Mouse (Mus musculus) stomach, embryonic 14.5 days (tissue): Measurements from ENCODE around the gene Nop53. TPM values are rescaled to one million over a fixed set of nuclear protein-coding genes. Genes with fewer than 3 reads are reported as not detected.

Source experiments
- ATAC-seq: fragments of 200-750 bp; cut with Nextera tagmentation; 2 replicates; pipeline ENCODE4 v1.8.0; 2017; ENCODE audit warnings: low read depth, moderate TSS enrichment; ENCODE audit not compliant: insufficient number of reproducible peaks, insufficient read depth, low FRiP score
- H3K27ac ChIP-seq: fragments of 300-500 bp; sonication (generic); 2 replicates; pipeline ENCODE4 v1.5.1; 2014; ENCODE audit warnings: mild to moderate bottlenecking, low read length, moderate library complexity, mixed read lengths
- H3K27me3 ChIP-seq: fragments of 300-500 bp; sonication (generic); 2 replicates; pipeline ENCODE4 v1.6.1; 2014; ENCODE audit warnings: low read length, control low read depth, mixed read lengths; ENCODE audit not compliant: control insufficient read depth, insufficient read depth
- H3K36me3 ChIP-seq: fragments of 300-500 bp; sonication (generic); 2 replicates; pipeline ENCODE4 v1.6.1; 2014; ENCODE audit warnings: mild to moderate bottlenecking, control low read depth, low read length, moderate library complexity, mixed read lengths; ENCODE audit not compliant: control insufficient read depth, insufficient read depth
- H3K4me1 ChIP-seq: fragments of 300-500 bp; sonication (generic); 2 replicates; pipeline ENCODE4 v1.6.1; 2014; ENCODE audit warnings: low read length, control low read depth, mixed read lengths; ENCODE audit not compliant: control insufficient read depth, insufficient read depth
- H3K4me2 ChIP-seq: fragments of 300-500 bp; sonication (generic); replicated peaks from 2 replicates; pipeline ENCODE4 v1.6.1; 2014; ENCODE audit warnings: low read depth, low read length, control low read depth
- H3K4me3 ChIP-seq: fragments of 300-500 bp; sonication (generic); 2 replicates; pipeline ENCODE4 v1.5.1; 2014; ENCODE audit warnings: low read depth, low read length, control low read depth
- H3K9ac ChIP-seq: fragments of 300-500 bp; sonication (generic); replicated peaks from 2 replicates; pipeline ENCODE4 v1.6.1; 2014; ENCODE audit warnings: low read depth, mild to moderate bottlenecking, control low read depth, low read length, moderate library complexity, mixed read lengths
- H3K9me3 ChIP-seq: fragments of 300-500 bp; sonication (generic); 2 replicates; pipeline ENCODE4 v1.6.1; 2016; ENCODE audit warnings: low read depth, low read length, control low read depth; ENCODE audit not compliant: control insufficient read depth
- WGBS: fragments of 180-500 bp; shearing (Covaris S2); extraction: QIAGEN DNeasy Blood & Tissue Kit; methylation state at CpG from one replicate; pipeline ENCODE4 v1.1.7; 2014; 5-methylcytosine and 5-hydroxymethylcytosine counted together
- polyA plus RNA-seq: library from polyadenylated mRNA; unstranded; fragments of >200 nt; fragmentation: Nextera tagmentation; extraction: Ambion mirVana; gene quantifications from 2 replicates; pipeline ENCODE4 v1.2.1, GENCODE M21; 2014

Nop53 gene
- polyA plus RNA-seq, 1 experiment from 2014 or later: 187 TPM

DNA sequence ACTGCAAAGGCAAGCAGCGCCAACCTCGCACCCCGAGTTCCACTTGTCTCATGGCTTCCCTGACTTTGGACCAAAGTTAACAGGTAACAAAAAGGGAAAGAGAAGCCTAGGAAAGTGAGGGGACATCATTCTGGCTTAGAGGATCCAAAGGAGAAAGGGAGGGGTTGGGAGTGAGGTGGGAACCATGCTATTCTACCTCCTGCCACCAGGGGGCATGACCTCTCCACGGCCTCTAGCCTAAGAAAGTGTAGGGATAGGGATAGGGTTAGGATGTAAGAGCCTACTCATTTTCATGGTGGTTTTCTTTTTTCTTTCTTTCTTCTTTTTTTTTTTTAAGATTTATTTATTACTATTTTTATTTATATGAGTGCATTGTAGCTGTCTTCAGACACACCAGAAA lies 30.0 kb upstream of the Nop53 start:
- Histone ChIP-seq H3K4me2 (no peak overlapping the region), H3K36me3 (peaks cover 42% of the 10 kb centered on the region), H3K9ac (no peak overlapping the region), H3K4me1 (no peaks in the 10 kb centered on the region), H3K27me3 (no peaks in the 10 kb centered on the region), H3K9me3 (no peaks in the 10 kb centered on the region), H3K27ac (no peak overlapping the region), H3K4me3 (no peak overlapping the region)
- no peak for ATAC-seq
- WGBS: 81% methylated on average over 4 of the region's 4 CpGs

DNA sequence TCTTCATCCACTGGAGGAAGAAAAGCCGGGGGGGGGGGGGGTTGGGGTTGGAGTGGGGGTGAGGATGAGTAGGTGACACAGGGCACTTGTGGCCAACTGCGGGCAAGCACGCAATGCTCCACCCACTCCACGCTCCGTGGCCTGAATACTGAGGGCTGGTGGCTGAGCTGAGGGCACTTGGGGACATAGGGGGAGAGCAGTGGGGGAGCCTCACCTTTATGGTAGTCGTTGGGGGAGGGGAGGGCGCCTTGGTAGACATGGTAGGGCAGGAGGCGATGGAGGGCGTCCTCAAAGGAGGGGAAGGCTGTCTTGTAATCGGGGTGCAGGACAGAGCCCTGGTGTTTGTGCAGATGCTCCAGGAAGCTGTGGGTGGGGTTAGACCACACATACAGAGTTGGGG lies 29.6 kb upstream of the Nop53 start:
- Histone ChIP-seq H3K9me3 (no peaks in the 10 kb centered on the region), H3K9ac (no peak overlapping the region), H3K36me3 (peaks cover 42% of the 10 kb centered on the region), H3K27me3 (no peaks in the 10 kb centered on the region), H3K4me1 (no peaks in the 10 kb centered on the region), H3K4me2 (no peak overlapping the region), H3K27ac (no peak overlapping the region), H3K4me3 (no peak overlapping the region)
- ATAC-seq: no peak
- 91% methylated on average over 10 of the region's 10 CpGs for WGBS

DNA sequence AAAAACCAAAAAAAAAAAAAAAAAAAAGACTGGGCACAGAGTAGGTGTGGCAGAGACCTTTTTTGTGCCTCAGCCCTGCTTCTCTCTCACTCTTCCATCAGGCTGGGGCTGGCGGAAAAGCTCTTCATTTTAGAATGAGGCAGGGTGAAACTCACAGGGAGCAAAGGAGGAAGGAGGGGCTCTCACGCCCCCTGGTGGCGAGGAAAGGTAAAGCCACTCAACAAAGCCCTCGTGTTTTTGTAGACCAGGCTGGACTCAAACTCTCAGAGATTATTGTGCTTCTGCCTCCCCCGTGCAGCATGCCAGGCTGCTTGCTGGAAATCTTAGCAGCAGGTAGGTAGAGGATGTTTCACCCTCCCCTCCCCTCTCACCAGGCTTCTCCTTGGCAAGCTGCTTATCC lies 28.8 kb upstream of the Nop53 start:
- Histone ChIP-seq H3K36me3 (peaks cover 47% of the 10 kb centered on the region), H3K4me1 (no peaks in the 10 kb centered on the region), H3K27me3 (no peaks in the 10 kb centered on the region), H3K9ac (no peak overlapping the region), H3K27ac (no peak overlapping the region), H3K4me2 (no peak overlapping the region), H3K4me3 (no peak overlapping the region), H3K9me3 (no peaks in the 10 kb centered on the region)
- 62% methylated on average over 5 of the region's 5 CpGs for WGBS
- no peak for ATAC-seq

DNA sequence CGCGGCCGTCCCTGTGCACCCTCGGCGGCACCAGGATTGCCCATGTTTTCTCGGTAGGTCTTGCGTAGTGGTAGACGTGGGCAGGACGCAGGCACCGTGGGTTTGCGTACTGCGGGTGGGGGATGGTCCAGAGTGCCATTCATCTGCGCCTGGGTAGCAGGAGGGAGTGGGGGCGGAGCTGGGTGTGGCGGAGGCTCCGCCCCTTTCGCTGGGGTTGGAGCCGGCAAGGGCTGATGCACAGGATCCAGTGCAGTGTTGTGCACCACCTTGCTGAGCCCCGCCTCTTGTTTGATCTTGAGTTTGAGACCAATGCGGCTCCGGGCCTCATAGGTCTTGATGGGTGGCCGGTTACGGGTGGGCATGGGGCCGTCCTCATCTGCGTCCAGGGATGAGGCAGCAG lies 26.4 kb upstream of the Nop53 start:
- no peak overlapping the region for H3K4me3 ChIP-seq
- no peak overlapping the region for H3K9ac ChIP-seq
- H3K27ac ChIP-seq: no peak overlapping the region
- no peak overlapping the region for H3K4me2 ChIP-seq
- WGBS: 74% methylated on average over 25 of the region's 25 CpGs
- no peaks in the 10 kb centered on the region for H3K9me3 ChIP-seq
- H3K4me1 ChIP-seq: no peaks in the 10 kb centered on the region
- no peaks in the 10 kb centered on the region for H3K27me3 ChIP-seq
- 0 out of 2 replicates have a peak, but pooled peaks have one; percentile 16 for ATAC-seq
- H3K36me3 ChIP-seq: peaks cover 36% of the 10 kb centered on the region

DNA sequence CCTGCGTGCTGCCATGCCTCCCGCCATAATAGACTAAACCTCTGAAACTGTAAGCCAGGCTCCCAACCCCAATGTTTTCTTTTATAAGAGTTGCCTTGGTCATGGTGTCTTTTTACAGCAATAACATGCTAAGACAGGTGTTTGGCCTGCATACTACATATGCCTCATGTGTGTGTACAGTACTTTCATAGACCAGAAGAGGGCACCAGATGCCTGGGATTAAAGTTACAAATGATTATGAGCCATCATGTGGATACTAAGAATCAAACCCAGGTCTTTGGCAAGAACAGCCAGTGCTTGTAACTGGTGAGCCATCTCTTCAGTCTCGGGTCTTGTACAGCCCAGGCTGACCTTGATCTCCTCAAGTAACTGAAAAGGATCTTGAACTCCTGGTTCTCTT lies 23.8 kb upstream of the Nop53 start:
- Histone ChIP-seq H3K27me3 (no peaks in the 10 kb centered on the region), H3K27ac (no peak overlapping the region), H3K9me3 (no peaks in the 10 kb centered on the region), H3K4me1 (no peaks in the 10 kb centered on the region; the same call in 1 of the 2 replicates), H3K4me2 (no peak overlapping the region), H3K4me3 (no peak overlapping the region), H3K9ac (no peak overlapping the region), H3K36me3 (peaks cover 21% of the 10 kb centered on the region)
- 85% methylated on average over 3 of the region's 3 CpGs for WGBS
- ATAC-seq: no peak

DNA sequence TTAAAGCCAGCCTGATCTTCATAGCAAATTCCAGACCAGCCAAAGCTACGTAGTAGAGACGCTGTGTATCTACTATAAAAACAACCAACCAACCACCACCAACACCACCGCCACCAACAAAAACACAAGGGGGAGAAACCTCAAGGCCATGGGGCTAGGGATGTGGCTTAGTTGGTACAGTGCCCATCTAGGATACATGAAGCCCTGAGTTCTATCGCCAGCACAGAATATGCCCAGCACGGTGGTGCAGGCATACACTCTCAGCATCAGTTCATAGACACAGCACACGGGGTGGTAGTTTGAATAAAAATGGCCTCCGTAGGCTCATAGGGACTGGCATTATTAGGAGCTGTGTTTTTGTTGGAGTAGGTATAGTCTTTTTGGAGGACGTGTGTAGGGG lies 22.4 kb upstream of the Nop53 start:
- ATAC-seq: no peak
- Histone ChIP-seq H3K4me2 (no peak overlapping the region), H3K9ac (no peak overlapping the region), H3K4me3 (no peak overlapping the region), H3K27me3 (no peaks in the 10 kb centered on the region), H3K27ac (no peak overlapping the region), H3K9me3 (no peaks in the 10 kb centered on the region), H3K4me1 (peaks cover under 1% of the 10 kb centered on the region; the same call in 1 of the 2 replicates), H3K36me3 (peaks cover 14% of the 10 kb centered on the region)
- 86% methylated on average over 8 of the region's 8 CpGs for WGBS

DNA sequence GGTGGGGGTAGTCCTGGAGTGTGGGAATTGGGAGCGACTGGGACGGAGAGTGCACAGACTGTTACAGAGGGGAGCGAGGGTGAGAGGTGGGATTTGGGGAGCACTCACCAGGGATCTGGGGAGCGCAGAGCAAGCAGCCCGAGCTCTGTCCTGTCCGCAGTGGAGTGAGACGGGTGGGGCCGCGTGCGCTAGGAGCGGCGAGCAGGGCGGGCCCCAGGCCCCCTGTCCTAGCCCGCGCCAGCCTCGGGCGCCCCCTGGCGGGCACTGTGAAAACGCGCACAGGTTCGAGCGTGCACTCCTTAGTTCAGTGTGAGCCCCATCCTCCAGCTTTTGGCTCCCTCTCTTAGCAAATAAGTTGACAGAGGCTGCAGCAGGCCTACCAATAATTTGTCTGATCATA lies 21.4 kb upstream of the Nop53 start, which contains the start of gene Ehd2:
Gene Ehd2, minus strand, starts transcription at position 256 of the 400 bp plus-strand sequence.
- ATAC-seq: peak; percentile 87; the same call in 1 of the 2 replicates
- 1% methylated on average over 22 of the region's 22 CpGs for WGBS
- H3K9me3 ChIP-seq: no peaks in the 10 kb centered on the region

DNA sequence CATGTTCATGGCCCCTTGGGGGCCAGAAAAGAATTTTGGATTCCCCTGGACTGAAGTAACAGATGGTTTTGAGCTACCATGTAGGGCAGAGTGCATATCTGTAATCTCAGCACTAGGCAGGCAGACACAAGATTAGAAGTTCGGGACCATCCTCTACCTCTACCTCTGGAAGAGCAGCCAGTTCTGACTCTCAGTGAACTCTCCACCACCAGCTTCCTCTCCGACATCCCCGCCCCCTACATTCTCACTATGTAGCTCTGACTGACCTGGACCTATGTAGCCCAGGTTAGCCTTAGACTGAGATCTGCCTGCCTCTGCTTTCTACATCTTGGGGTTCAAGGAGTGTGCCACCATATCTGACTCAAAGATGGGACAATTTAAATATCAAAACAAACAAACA lies 20.6 kb upstream of the Nop53 start:
- Histone ChIP-seq H3K9me3 (no peaks in the 10 kb centered on the region), H3K4me3 (peak overlapping the region; percentile 42), H3K9ac (no peak overlapping the region), H3K4me1 (peaks cover 19% of the 10 kb centered on the region), H3K27me3 (no peaks in the 10 kb centered on the region), H3K4me2 (peak overlapping the region; percentile 43), H3K36me3 (peaks cover 6% of the 10 kb centered on the region), H3K27ac (no peak overlapping the region)
- ATAC-seq: no peak
- 75% methylated on average over 3 of the region's 3 CpGs for WGBS

More for the DNA sequence above, 21.4 kb upstream of the Nop53 start, which contains the start of gene Ehd2:
- H3K4me2 ChIP-seq: peak within 1 kb of the TSS; percentile 43
- peak within 1 kb of the TSS; percentile 42 for H3K4me3 ChIP-seq
- H3K4me1 ChIP-seq: peaks cover 11% of the 10 kb centered on the region
- peaks cover 14% of the 10 kb centered on the region for H3K36me3 ChIP-seq
- H3K9ac ChIP-seq: peak within 1 kb of the TSS; percentile 36
- H3K27ac ChIP-seq: no peak within 1 kb of the TSS
- H3K27me3 ChIP-seq: no peaks in the 10 kb centered on the region
